Mouse (Mus musculus) gastrocnemius, adult 8-10 months (tissue): ENCODE results near the gene Cryzl2. TPM values are rescaled to one million over a fixed set of nuclear protein-coding genes. Genes with fewer than 3 reads are reported as not detected.

ENCODE experiments used
- DNase-seq, 2 experiments: peaks; one replicate each; pipeline ENCODE4 v3.0.0; 2022; ENCODE audit warnings: low spot score in 2 of 2
- total RNA-seq, 4 experiments: library from RNA; stranded (reverse); gene quantifications; 2 replicates each; pipeline ENCODE4 v1.2.4; 2022

The Cryzl2 gene
- total RNA-seq, 4 experiments from 2014 or later = 0.36 to 0.88 (median 0.70) TPM

GRCm38 (mm10) chr1:157472716-157473115 lies 14.3 kb downstream of the Cryzl2 start:
- no peak for DNase-seq

- DNase-seq = no peak
Observed at GRCm38 (mm10) chr1:157474865-157475264, 16.5 kb downstream of the Cryzl2 start.

GRCm38 (mm10) chr1:157476231-157476630 lies 17.9 kb downstream of the Cryzl2 start:
- no peak for DNase-seq

GRCm38 (mm10) chr1:157480090-157480489 lies 21.7 kb downstream of the Cryzl2 start:
- DNase-seq = no peak

- no peak for DNase-seq
Observed at GRCm38 (mm10) chr1:157480901-157481300, 22.5 kb downstream of the Cryzl2 start.

GRCm38 (mm10) chr1:157481666-157482065 lies 23.3 kb downstream of the Cryzl2 start:
- no peak for DNase-seq

- DNase-seq = no peak
Observed at GRCm38 (mm10) chr1:157484161-157484560, 25.8 kb downstream of the Cryzl2 start.

- DNase-seq = no peak
Observed at GRCm38 (mm10) chr1:157500657-157501056, 42.3 kb downstream of the Cryzl2 start.

GRCm38 (mm10) chr1:157501352-157501945 lies 43.1 kb downstream of the Cryzl2 start:
- DNase-seq = no peak

- DNase-seq = no peak
Observed at GRCm38 (mm10) chr1:157503071-157503470, 44.7 kb downstream of the Cryzl2 start.

- DNase-seq = peak; percentile 13 to 38
Observed at GRCm38 (mm10) chr1:157506522-157506921, 48.1 kb downstream of the Cryzl2 start, which contains the start of gene Sec16b. Gene Sec16b, plus strand, starts transcription at chr1:157506728.

- DNase-seq = no peak
Observed at GRCm38 (mm10) chr1:157506995-157507595, 48.7 kb downstream of the Cryzl2 start.

GRCm38 (mm10) chr1:157507814-157508213 lies 49.4 kb downstream of the Cryzl2 start:
- DNase-seq = peak; percentile 11 to 46

- no peak for DNase-seq
Observed at GRCm38 (mm10) chr1:157512690-157513448, 54.5 kb downstream of the Cryzl2 start.

GRCm38 (mm10) chr1:157513559-157513958 lies 55.2 kb downstream of the Cryzl2 start:
- no peak for DNase-seq

GRCm38 (mm10) chr1:157514298-157514697 lies 55.9 kb downstream of the Cryzl2 start:
- DNase-seq = no peak

- DNase-seq = no peak
Observed at GRCm38 (mm10) chr1:157516838-157517808, 58.7 kb downstream of the Cryzl2 start.

GRCm38 (mm10) chr1:157518111-157518523 lies 59.7 kb downstream of the Cryzl2 start:
- DNase-seq = no peak

- DNase-seq = no peak
Observed at GRCm38 (mm10) chr1:157519396-157519795, 61.0 kb downstream of the Cryzl2 start.

GRCm38 (mm10) chr1:157522322-157522721 lies 63.9 kb downstream of the Cryzl2 start:
- no peak for DNase-seq

- DNase-seq = no peak
Observed at GRCm38 (mm10) chr1:157524775-157525174, 66.4 kb downstream of the Cryzl2 start.
